Mouse (Mus musculus) hindbrain, postnatal 0 days (tissue): ENCODE measurements around the gene Pnp. TPM values are rescaled to one million over a fixed set of nuclear protein-coding genes. Genes with fewer than 3 reads are reported as not detected.

Source experiments
- ATAC-seq: fragments of 200-750 bp; cut with Nextera tagmentation; 2 replicates; pipeline ENCODE4 v1.8.0; 2017; ENCODE audit warnings: mild to moderate bottlenecking, moderate TSS enrichment, moderate library complexity
- DNase-seq: peaks from one replicate; pipeline ENCODE4 v3.0.0-alpha.2; 2015; ENCODE audit warnings: low spot score
- H3K27ac ChIP-seq: fragments of 300-500 bp; sonication (generic); 2 replicates; pipeline ENCODE4 v1.5.1; 2014; ENCODE audit warnings: mild to moderate bottlenecking
- H3K27me3 ChIP-seq: fragments of 300-500 bp; sonication (generic); 2 replicates; pipeline ENCODE4 v1.6.1; 2014; ENCODE audit warnings: low read length, mixed read lengths; ENCODE audit not compliant: insufficient read depth
- H3K36me3 ChIP-seq: fragments of 300-500 bp; sonication (generic); 2 replicates; pipeline ENCODE4 v1.6.1; 2014; ENCODE audit warnings: low read length, mixed read lengths; ENCODE audit not compliant: insufficient read depth
- H3K4me1 ChIP-seq: fragments of 300-500 bp; sonication (generic); 2 replicates; pipeline ENCODE4 v1.6.1; 2014; ENCODE audit warnings: antibody characterized with exemption, low read length, mixed read lengths; ENCODE audit not compliant: insufficient read depth
- H3K4me2 ChIP-seq: fragments of 300-500 bp; sonication (generic); 2 replicates; pipeline ENCODE4 v1.6.1; 2014; ENCODE audit warnings: low read depth, mild to moderate bottlenecking, low read length, moderate library complexity, mixed read lengths
- H3K4me3 ChIP-seq: fragments of 300-500 bp; sonication (generic); 2 replicates; pipeline ENCODE4 v1.5.1; 2014; ENCODE audit warnings: low read length
- H3K9ac ChIP-seq: fragments of 300-500 bp; sonication (generic); replicated peaks from 2 replicates; pipeline ENCODE4 v1.6.1; 2014; ENCODE audit warnings: mild to moderate bottlenecking, low read length, moderate library complexity, mixed read lengths
- H3K9me3 ChIP-seq: fragments of 300-500 bp; sonication (generic); 2 replicates; pipeline ENCODE4 v1.6.1; 2016; ENCODE audit warnings: low read length, mixed read lengths
- CTCF ChIP-seq: IDR thresholded peaks from 2 replicates; pipeline ENCODE4 v1.5.1; 2016; ENCODE audit warnings: antibody characterized with exemption, control low read depth, low read depth
- WGBS: fragments of 180-500 bp; shearing (Covaris S2); extraction: QIAGEN DNeasy Blood & Tissue Kit; methylation state at CpG from one replicate; pipeline ENCODE4 v1.1.7; 2014; 5-methylcytosine and 5-hydroxymethylcytosine counted together
- polyA plus RNA-seq: library from polyadenylated mRNA; unstranded; fragments of >200 nt; fragmentation: Nextera tagmentation; extraction: Ambion mirVana; gene quantifications from 2 replicates; pipeline ENCODE4 v1.2.1, GENCODE M21; 2015
- total RNA-seq: library from RNA; depleted of rRNA; stranded (reverse); fragments of >200 nt; gene quantifications from 2 replicates; pipeline ENCODE4 v1.2.3, GENCODE M21; 2014

Pnp gene
- total and polyA plus RNA-seq, 2 experiments from 2014 or later = 16.7 to 17.5 TPM

- Histone ChIP-seq H3K9me3 (no peaks in the 10 kb centered on the region), H3K27ac (no peak overlapping the region)
- TF ChIP-seq CTCF = no peak
Measured at GRCm38 (mm10) chr14:50991037-50991436, 60.2 kb downstream of the Pnp start.

DNA sequence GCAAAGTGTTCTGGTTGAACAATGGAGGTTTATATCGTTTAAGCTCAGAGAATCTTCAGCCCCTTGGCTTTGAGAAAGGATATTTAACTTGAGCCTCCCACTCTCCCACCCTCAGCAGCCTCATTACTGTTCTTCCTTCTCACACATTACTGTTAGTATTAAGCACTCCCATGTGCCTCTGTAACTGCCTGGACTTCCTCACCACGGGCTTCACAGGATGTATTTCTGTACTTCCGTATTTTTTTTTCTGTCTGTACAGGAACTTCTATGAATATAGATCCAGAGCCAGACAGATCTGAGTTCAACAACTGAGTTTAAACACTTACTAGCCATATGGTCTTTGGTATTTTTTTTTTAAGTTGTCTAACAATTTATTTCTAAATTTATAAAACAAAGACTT is 66.2 kb downstream of the Pnp start:
- ATAC-seq (no peak), DNase-seq (no peak)
- Histone ChIP-seq H3K27ac (no peak overlapping the region), H3K4me1 (no peaks in the 10 kb centered on the region), H3K4me3 (no peak overlapping the region), H3K4me2 (no peak overlapping the region), H3K27me3 (no peaks in the 10 kb centered on the region), H3K36me3 (no peaks in the 10 kb centered on the region), H3K9me3 (no peaks in the 10 kb centered on the region), H3K9ac (no peak overlapping the region)
- TF ChIP-seq CTCF = no peak
- 76% methylated on average over 3 of the region's 3 CpGs for WGBS

More at GRCm38 (mm10) chr14:50991037-50991436, 60.2 kb downstream of the Pnp start:
- DNase-seq (no peak), ATAC-seq (no peak)
- H3K9ac ChIP-seq = no peak overlapping the region
- H3K4me1 ChIP-seq = no peaks in the 10 kb centered on the region
- H3K4me3 ChIP-seq = no peak overlapping the region
- H3K4me2 ChIP-seq = no peak overlapping the region
- no peaks in the 10 kb centered on the region for H3K27me3 ChIP-seq
- WGBS = 80% methylated on average over 3 of the region's 3 CpGs
- H3K36me3 ChIP-seq = no peaks in the 10 kb centered on the region

DNA sequence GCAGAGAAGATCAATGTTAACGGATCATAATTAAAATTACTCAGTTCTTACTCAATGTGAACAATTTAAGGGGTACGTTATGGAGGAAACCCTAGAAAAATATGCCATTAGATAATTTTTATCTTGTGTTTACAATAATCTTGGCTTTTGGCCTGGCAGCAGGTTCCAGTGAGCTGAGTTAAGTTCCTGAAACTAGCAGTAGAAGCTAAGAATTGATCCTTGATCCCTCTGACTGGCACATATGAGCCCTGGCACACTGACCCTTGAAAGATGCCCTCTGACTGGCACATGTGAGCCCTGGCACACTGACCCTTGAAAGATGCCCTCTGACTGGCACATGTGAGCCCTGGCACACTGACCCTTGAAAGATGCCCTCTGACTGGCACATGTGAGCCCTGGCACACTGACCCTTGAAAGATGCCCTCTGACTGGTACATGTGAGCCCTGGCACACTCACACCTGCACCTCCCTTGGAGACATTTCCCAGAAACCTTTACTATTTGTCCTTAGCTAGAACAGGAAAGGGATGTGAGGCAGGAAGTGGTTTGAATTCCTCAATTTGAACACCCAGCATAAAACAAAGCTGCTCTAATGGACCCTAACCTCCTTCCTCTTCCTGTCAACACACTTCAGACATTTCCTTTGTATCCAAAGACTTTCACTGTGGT is 67.3 kb downstream of the Pnp start:
- no peak overlapping the region for H3K27ac ChIP-seq
- no peak overlapping the region for H3K4me2 ChIP-seq
- H3K4me1 ChIP-seq = no peaks in the 10 kb centered on the region
- H3K4me3 ChIP-seq = no peak overlapping the region
- DNase-seq = no peak
- no peak for TF ChIP-seq CTCF
- H3K27me3 ChIP-seq = no peaks in the 10 kb centered on the region
- no peaks in the 10 kb centered on the region for H3K36me3 ChIP-seq
- H3K9me3 ChIP-seq = no peaks in the 10 kb centered on the region
- H3K9ac ChIP-seq = no peak overlapping the region
- no peak for ATAC-seq
- WGBS = 84% methylated on average over 2 of the region's 2 CpGs

GRCm38 (mm10) chr14:51007152-51007801 is 76.4 kb downstream of the Pnp start, which contains the start of gene Rnase10:
Gene Rnase10 (plus strand): TSS chr14:51007751.
- Histone ChIP-seq H3K9me3 (no peaks in the 10 kb centered on the region), H3K4me2 (no peak within 1 kb of the TSS), H3K27me3 (no peaks in the 10 kb centered on the region), H3K36me3 (no peaks in the 10 kb centered on the region), H3K9ac (no peak within 1 kb of the TSS), H3K4me3 (no peak within 1 kb of the TSS), H3K27ac (peak within 1 kb of the TSS; percentile 45), H3K4me1 (no peaks in the 10 kb centered on the region)
- WGBS = 90% methylated on average over 8 of the region's 8 CpGs
- ATAC-seq (no peak), DNase-seq (no peak)
- no peak for TF ChIP-seq CTCF

DNA sequence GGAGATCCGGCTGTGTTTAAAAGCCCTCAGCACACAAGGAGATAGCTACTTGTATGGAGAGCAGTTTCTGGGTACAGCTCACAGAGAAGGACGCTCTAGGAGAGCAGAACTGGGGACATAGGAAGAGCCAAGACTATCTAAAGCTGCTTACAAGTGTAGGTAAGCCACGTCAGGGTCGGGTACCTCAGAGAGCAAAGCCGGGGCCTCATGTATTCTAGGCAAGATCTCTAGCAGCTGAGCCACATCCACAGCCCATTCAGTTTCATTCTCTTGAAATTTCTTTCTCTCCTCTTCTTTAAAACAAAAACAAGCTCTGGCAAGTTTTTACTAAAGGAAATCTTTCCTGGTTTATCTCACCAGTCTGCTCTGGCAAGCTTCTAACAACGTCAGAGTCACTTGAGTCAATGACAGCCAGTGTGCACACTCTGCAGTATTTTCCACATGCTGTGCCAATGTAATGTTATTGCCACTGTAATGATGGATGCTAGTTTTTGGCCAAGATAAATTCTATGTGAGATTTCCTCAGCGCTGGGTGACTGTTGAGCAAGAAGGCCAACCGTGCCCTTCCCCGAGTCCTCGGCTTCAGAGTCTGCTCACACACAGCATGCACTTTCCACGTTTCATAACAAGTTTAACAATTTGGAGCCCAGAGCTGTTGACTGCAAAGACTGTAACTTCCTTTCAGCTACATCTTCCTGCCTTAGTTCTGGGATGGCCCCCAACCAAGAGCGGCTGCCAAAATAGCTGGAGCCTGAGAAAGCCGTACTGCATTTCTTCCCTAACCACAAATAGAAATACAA is 77.2 kb downstream of the Pnp start:
- no peak overlapping the region for H3K4me2 ChIP-seq
- H3K27ac ChIP-seq = peak overlapping the region; percentile 45
- no peaks in the 10 kb centered on the region for H3K9me3 ChIP-seq
- H3K36me3 ChIP-seq = no peaks in the 10 kb centered on the region
- H3K9ac ChIP-seq = no peak overlapping the region
- no peak for TF ChIP-seq CTCF
- no peaks in the 10 kb centered on the region for H3K27me3 ChIP-seq
- 63% methylated on average over 13 of the region's 13 CpGs for WGBS
- DNase-seq (peak; percentile 19), ATAC-seq (peak; percentile 56; the same call in 1 of the 2 replicates)
- H3K4me1 ChIP-seq = no peaks in the 10 kb centered on the region
- H3K4me3 ChIP-seq = no peak overlapping the region

DNA sequence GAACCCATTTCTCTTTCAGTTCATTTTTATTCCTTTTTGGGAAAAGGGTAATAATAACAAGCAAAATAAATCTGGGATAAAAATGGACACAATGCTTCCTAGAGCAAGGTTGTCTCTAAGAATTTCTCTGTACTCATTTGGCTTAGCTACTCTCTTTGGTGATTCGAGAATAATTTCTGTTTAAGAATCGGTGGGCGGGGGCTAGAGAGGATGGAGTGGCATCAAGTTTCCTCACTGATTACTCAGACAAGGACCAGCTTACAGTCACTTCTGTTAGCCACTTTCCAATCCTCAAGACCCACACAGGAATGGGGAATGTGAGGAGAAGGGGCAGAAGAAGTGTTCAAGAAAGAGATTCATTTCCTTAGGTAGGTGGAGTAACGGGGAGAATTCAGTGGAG is 77.9 kb downstream of the Pnp start:
- no peak for TF ChIP-seq CTCF
- 81% methylated on average over 4 of the region's 4 CpGs for WGBS
- no peak overlapping the region for H3K4me3 ChIP-seq

More for the DNA sequence above, 77.9 kb downstream of the Pnp start:
- 0 out of 2 replicates have a peak overlapping the region, but pooled peaks have one; percentile 45 for H3K27ac ChIP-seq
- H3K9me3 ChIP-seq = no peaks in the 10 kb centered on the region
- DNase-seq = no peak
- H3K27me3 ChIP-seq = no peaks in the 10 kb centered on the region
- no peaks in the 10 kb centered on the region for H3K4me1 ChIP-seq
- ATAC-seq = no peak
- no peaks in the 10 kb centered on the region for H3K36me3 ChIP-seq
- no peak overlapping the region for H3K9ac ChIP-seq
- no peak overlapping the region for H3K4me2 ChIP-seq
